ENCODE assay signal across 15 mouse cellular contexts in the genomic region with DNA sequence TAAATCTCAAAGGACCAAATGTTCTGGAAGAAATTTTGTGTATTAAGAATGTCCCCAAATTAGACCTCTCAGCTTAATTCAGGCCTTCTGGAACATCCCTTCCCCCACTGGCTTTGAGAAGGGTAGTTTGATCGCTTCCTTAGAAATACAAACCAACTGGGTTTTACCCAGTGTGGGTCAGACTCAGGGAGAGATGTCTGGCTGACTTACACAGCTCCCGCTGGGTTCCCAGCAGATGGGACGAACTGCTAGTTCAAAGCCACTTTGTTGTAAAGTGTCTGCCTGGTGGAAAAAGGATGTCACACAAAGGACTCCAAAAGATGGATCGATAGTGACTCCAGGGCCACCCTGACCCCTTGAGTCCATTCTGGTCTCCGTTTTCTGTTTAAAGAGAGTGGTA. TPM values are rescaled to one million over a fixed set of nuclear protein-coding genes. Genes with fewer than 3 reads are reported as not detected.
DNase-seq lines count a peak whose midpoint lies in the region; ATAC-seq and TF ChIP-seq lines count a peak whose summit lies in the region.
"Had no signal": no experiment of that assay in that cellular context is flagged by ENCODE, and none has a peak within 500 bp of the region (broad histone marks: within the 10 kb centered on the region; RNA-seq: fewer than 3 reads in every experiment).

No protein-coding gene starts in this region.

- TF ChIP-seq CTCF in brain, embryonic 14.5 days (IDR thresholded peaks at IDR 0.05; ENCODE audit: borderline replicate concordance, extremely low read depth, insufficient read depth, insufficient read length) = no peak

- H3K9me3 ChIP-seq in forebrain, embryonic 14.5 days (replicated peaks; ENCODE audit: control insufficient read depth, low read length) = no peaks in the 10 kb centered on the region
- no peaks in the 10 kb centered on the region for H3K9me3 ChIP-seq in forebrain, embryonic 15.5 days
- no peaks in the 10 kb centered on the region for H3K9me3 ChIP-seq in midbrain, embryonic 14.5 days (ENCODE audit: control insufficient read depth, low read length)
- H3K9me3 ChIP-seq: forebrain, embryonic 12.5 days; heart, embryonic 15.5 days; liver, embryonic 15.5 days had no signal

- H3K36me3 ChIP-seq in forebrain, embryonic 14.5 days (ENCODE audit: control insufficient read depth, insufficient read depth, low read length) = no peaks in the 10 kb centered on the region
- no peaks in the 10 kb centered on the region for H3K36me3 ChIP-seq in forebrain, embryonic 15.5 days
- H3K36me3 ChIP-seq in midbrain, embryonic 14.5 days (ENCODE audit: control insufficient read depth, insufficient read depth, low read length) = no peaks in the 10 kb centered on the region
- H3K36me3 ChIP-seq: forebrain, embryonic 12.5 days; heart, embryonic 15.5 days; liver, embryonic 15.5 days had no signal

- no peak overlapping the region for H3K9ac ChIP-seq in forebrain, embryonic 14.5 days (ENCODE audit: low read length)
- H3K9ac ChIP-seq in forebrain, embryonic 15.5 days (replicated peaks) = no peak overlapping the region
- H3K9ac ChIP-seq in midbrain, embryonic 14.5 days (replicated peaks; ENCODE audit: low read length) = no peak overlapping the region
- H3K9ac ChIP-seq: forebrain, embryonic 12.5 days; heart, embryonic 15.5 days; liver, embryonic 15.5 days had no signal

- no peak for ATAC-seq in forebrain, embryonic 14.5 days
- ATAC-seq in forebrain, embryonic 15.5 days (replicated peaks) = no peak
- no peak for ATAC-seq in midbrain, embryonic 14.5 days (ENCODE audit: low FRiP score, low TSS enrichment)

- intact Hi-C loops in left cerebral cortex, postnatal 4 days (cut with DNase I) = no loop called here

- H3K4me3 ChIP-seq in forebrain, embryonic 14.5 days (ENCODE audit: low read depth, low read length) = no peak overlapping the region
- H3K4me3 ChIP-seq in forebrain, embryonic 15.5 days = no peak overlapping the region
- H3K4me3 ChIP-seq in midbrain, embryonic 14.5 days (replicated peaks; ENCODE audit: low read depth, low read length) = no peak overlapping the region
- H3K4me3 ChIP-seq: forebrain, embryonic 12.5 days; heart, embryonic 15.5 days; liver, embryonic 15.5 days had no signal

- H3K27me3 ChIP-seq in forebrain, embryonic 14.5 days (replicated peaks; ENCODE audit: control insufficient read depth, insufficient read depth, low read length) = no peaks in the 10 kb centered on the region
- no peaks in the 10 kb centered on the region for H3K27me3 ChIP-seq in forebrain, embryonic 15.5 days
- H3K27me3 ChIP-seq in midbrain, embryonic 14.5 days (ENCODE audit: control insufficient read depth, insufficient read depth, low read length) = no peaks in the 10 kb centered on the region
- H3K27me3 ChIP-seq: forebrain, embryonic 12.5 days; heart, embryonic 15.5 days had no signal

- WGBS in forebrain, embryonic 14.5 days = 60% methylated on average over 5 of the region's 5 CpGs
- WGBS in forebrain, embryonic 15.5 days = 57% methylated on average over 5 of the region's 5 CpGs
- WGBS in midbrain, embryonic 14.5 days = 45% methylated on average over 5 of the region's 5 CpGs

- TF ChIP-seq POLR2A in brain, embryonic 14.5 days (IDR thresholded peaks at IDR 0.05; ENCODE audit: borderline replicate concordance, extremely low read depth, insufficient read depth, insufficient read length, poor library complexity, severe bottlenecking) = no peak

- H3K4me2 ChIP-seq in forebrain, embryonic 14.5 days (ENCODE audit: low read length) = no peak overlapping the region
- no peak overlapping the region for H3K4me2 ChIP-seq in forebrain, embryonic 15.5 days (replicated peaks)
- H3K4me2 ChIP-seq in midbrain, embryonic 14.5 days (ENCODE audit: low read length) = no peak overlapping the region
- H3K4me2 ChIP-seq: forebrain, embryonic 12.5 days; heart, embryonic 15.5 days; liver, embryonic 15.5 days had no signal

- peak; percentile 19 for DNase-seq in forebrain, embryonic 14.5 days (ENCODE audit: low spot score)
- peak; percentile 16 for DNase-seq in left cerebral cortex, postnatal 4 days
- no peak for DNase-seq in left cerebral cortex, adult 18-20 months (ENCODE audit: low spot score in 2 of 2)
- peak; percentile 42 for DNase-seq in brain, embryonic 14.5 days (ENCODE audit: low read depth)
- DNase-seq in midbrain, embryonic 14.5 days = peak; percentile 17
- DNase-seq in adrenal gland, postnatal 25 days = no peak
- DNase-seq: adrenal gland, adult 2 months; heart, postnatal 4 days; kidney, adult 18-20 months had no signal

- 0 out of 2 replicates have a peak, but pooled peaks cover 5% of the 10 kb centered on the region for H3K4me1 ChIP-seq in forebrain, embryonic 14.5 days (ENCODE audit: control insufficient read depth, insufficient read depth, low read length)
- H3K4me1 ChIP-seq in forebrain, embryonic 15.5 days = peaks cover 8% of the 10 kb centered on the region
- H3K4me1 ChIP-seq in midbrain, embryonic 14.5 days (ENCODE audit: control insufficient read depth, insufficient read depth, low read length) = no peaks in the 10 kb centered on the region
- H3K4me1 ChIP-seq: heart, embryonic 15.5 days; liver, embryonic 15.5 days had no signal

- no peak overlapping the region for H3K27ac ChIP-seq in forebrain, embryonic 14.5 days (ENCODE audit: low read depth, low read length)
- no peak overlapping the region for H3K27ac ChIP-seq in forebrain, embryonic 15.5 days (replicated peaks)
- no peak overlapping the region for H3K27ac ChIP-seq in midbrain, embryonic 14.5 days (replicated peaks; ENCODE audit: low read depth, low read length)
- H3K27ac ChIP-seq: forebrain, embryonic 12.5 days; heart, embryonic 15.5 days; kidney, postnatal 0 days; liver, embryonic 15.5 days; macrophage had no signal

RNA-seq across cellular contexts. Expression of a gene that starts 35.3 kb away (rescaled TPM):
- 1.3 and 1.9 TPM in 2 replicates for polyA plus RNA-seq in forebrain, embryonic 14.5 days (2014; fragmentation: Nextera tagmentation; extraction: Ambion mirVana)
- 1.6 and 1.9 TPM in 2 replicates for polyA plus RNA-seq in forebrain, embryonic 15.5 days (2015; fragmentation: Nextera tagmentation; extraction: Ambion mirVana)
- 1 to 10 TPM; 5.1 to 5.8 TPM for total RNA-seq in left cerebral cortex, postnatal 4 days (2021)
- 10 to 100 TPM in 1 of 2 experiments, 1 to 10 TPM in 1; 8.6 to 12.4 TPM for total RNA-seq in left cerebral cortex, adult 18-20 months (2021)
- polyA plus RNA-seq in brain, embryonic 14.5 days (2012; rRNA removed) = 4.6 and 7.5 TPM in 2 replicates
- 1.4 and 2.2 TPM in 2 replicates for polyA plus RNA-seq in midbrain, embryonic 14.5 days (2014; fragmentation: Nextera tagmentation; extraction: Ambion mirVana)
- 6.7 and 8.7 TPM in 2 replicates for total RNA-seq in adrenal gland, postnatal 25 days (2021)

Comparison
In these comparisons a context has a peak if more than half of its experiments do, and no peak if none do; other contexts are left out.
1. DNase-seq: peak in forebrain, embryonic 14.5 days (single experiment), left cerebral cortex, postnatal 4 days (single experiment), brain, embryonic 14.5 days (single experiment) and midbrain, embryonic 14.5 days (single experiment); none in left cerebral cortex, adult 18-20 months (0 of 2) and adrenal gland, postnatal 25 days (single experiment).